Mouse (Mus musculus): ENCODE measurements around the gene Plpp3. TPM values are rescaled to one million over a fixed set of nuclear protein-coding genes. Genes with fewer than 3 reads are reported as not detected.

Plpp3 gene
- polyA plus RNA-seq, 1 experiment from 2014 or later: 66.3 TPM

- Histone ChIP-seq H3K4me3 (no peak overlapping the region), H3K4me2 (no peak overlapping the region), H3K27ac (no peak overlapping the region), H3K27me3 (replicated peaks) (no peaks in the 10 kb centered on the region), H3K4me1 (peaks cover 9% of the 10 kb centered on the region), H3K9ac (no peak overlapping the region), H3K9me3 (no peaks in the 10 kb centered on the region), H3K36me3 (replicated peaks) (no peaks in the 10 kb centered on the region)
- 84% methylated on average over 5 of the region's 5 CpGs for WGBS
- no peak for ATAC-seq (replicated peaks)
These were observed 41.5 kb downstream of the Plpp3 start for GRCm38 (mm10) chr4:105198696-105199095.

GRCm38 (mm10) chr4:105199345-105199744 is 42.2 kb downstream of the Plpp3 start:
- Histone ChIP-seq H3K9ac (no peak overlapping the region), H3K4me1 (peaks cover 9% of the 10 kb centered on the region), H3K4me3 (no peak overlapping the region), H3K27me3 (replicated peaks) (no peaks in the 10 kb centered on the region), H3K9me3 (no peaks in the 10 kb centered on the region), H3K36me3 (replicated peaks) (no peaks in the 10 kb centered on the region), H3K27ac (no peak overlapping the region), H3K4me2 (no peak overlapping the region)
- no peak for ATAC-seq (replicated peaks)
- 84% methylated on average over 8 of the region's 8 CpGs for WGBS

GRCm38 (mm10) chr4:105200624-105201524 is 43.7 kb downstream of the Plpp3 start:
- H3K9ac ChIP-seq: no peak overlapping the region
- no peak overlapping the region for H3K4me2 ChIP-seq
- no peak for ATAC-seq (replicated peaks)
- no peaks in the 10 kb centered on the region for H3K36me3 ChIP-seq (replicated peaks)
- WGBS: 38% methylated on average over 14 of the region's 14 CpGs
- no peaks in the 10 kb centered on the region for H3K27me3 ChIP-seq (replicated peaks)
- no peak overlapping the region for H3K4me3 ChIP-seq
- no peaks in the 10 kb centered on the region for H3K9me3 ChIP-seq
- peaks cover 20% of the 10 kb centered on the region for H3K4me1 ChIP-seq
- no peak overlapping the region for H3K27ac ChIP-seq

GRCm38 (mm10) chr4:105202439-105202838 is 45.3 kb downstream of the Plpp3 start:
- Histone ChIP-seq H3K4me2 (no peak overlapping the region), H3K9me3 (no peaks in the 10 kb centered on the region), H3K4me3 (no peak overlapping the region), H3K4me1 (peaks cover 20% of the 10 kb centered on the region), H3K27ac (no peak overlapping the region), H3K27me3 (replicated peaks) (no peaks in the 10 kb centered on the region), H3K9ac (no peak overlapping the region), H3K36me3 (replicated peaks) (no peaks in the 10 kb centered on the region)
- WGBS: 92% methylated on average over 3 of the region's 3 CpGs
- ATAC-seq (replicated peaks): no peak

GRCm38 (mm10) chr4:105203303-105203761 is 46.2 kb downstream of the Plpp3 start:
- Histone ChIP-seq H3K4me3 (no peak overlapping the region), H3K4me2 (no peak overlapping the region), H3K27me3 (replicated peaks) (no peaks in the 10 kb centered on the region), H3K9me3 (no peaks in the 10 kb centered on the region), H3K27ac (no peak overlapping the region), H3K9ac (no peak overlapping the region), H3K36me3 (replicated peaks) (no peaks in the 10 kb centered on the region), H3K4me1 (peaks cover 20% of the 10 kb centered on the region)
- 66% methylated on average over 2 of the region's 2 CpGs for WGBS
- no peak for ATAC-seq (replicated peaks)

GRCm38 (mm10) chr4:105204071-105204470 is 46.9 kb downstream of the Plpp3 start:
- no peak overlapping the region for H3K9ac ChIP-seq
- ATAC-seq (replicated peaks): no peak
- H3K4me3 ChIP-seq: no peak overlapping the region
- no peak overlapping the region for H3K4me2 ChIP-seq
- 69% methylated on average over 9 of the region's 9 CpGs for WGBS
- H3K27me3 ChIP-seq (replicated peaks): no peaks in the 10 kb centered on the region
- no peaks in the 10 kb centered on the region for H3K9me3 ChIP-seq
- no peaks in the 10 kb centered on the region for H3K36me3 ChIP-seq (replicated peaks)
- H3K4me1 ChIP-seq: peaks cover 20% of the 10 kb centered on the region
- no peak overlapping the region for H3K27ac ChIP-seq

GRCm38 (mm10) chr4:105205045-105205851 is 48.1 kb downstream of the Plpp3 start:
- Histone ChIP-seq H3K27ac (no peak overlapping the region), H3K4me1 (peaks cover 20% of the 10 kb centered on the region), H3K9ac (no peak overlapping the region), H3K36me3 (replicated peaks) (no peaks in the 10 kb centered on the region), H3K27me3 (replicated peaks) (no peaks in the 10 kb centered on the region), H3K9me3 (no peaks in the 10 kb centered on the region), H3K4me2 (no peak overlapping the region), H3K4me3 (no peak overlapping the region)
- 59% methylated on average over 15 of the region's 15 CpGs for WGBS
- ATAC-seq (replicated peaks): no peak

- no peak overlapping the region for H3K9ac ChIP-seq
- H3K4me1 ChIP-seq: peaks cover 15% of the 10 kb centered on the region
- H3K4me3 ChIP-seq: no peak overlapping the region
- ATAC-seq (replicated peaks): no peak
- no peaks in the 10 kb centered on the region for H3K36me3 ChIP-seq (replicated peaks)
- H3K9me3 ChIP-seq: no peaks in the 10 kb centered on the region
- H3K4me2 ChIP-seq: no peak overlapping the region
- H3K27me3 ChIP-seq (replicated peaks): no peaks in the 10 kb centered on the region
- WGBS: 86% methylated on average over 6 of the region's 6 CpGs
- H3K27ac ChIP-seq: no peak overlapping the region
These were observed 49.0 kb downstream of the Plpp3 start for GRCm38 (mm10) chr4:105206102-105206501.

GRCm38 (mm10) chr4:105206995-105207394 is 49.8 kb downstream of the Plpp3 start:
- Histone ChIP-seq H3K4me3 (no peak overlapping the region), H3K27ac (no peak overlapping the region), H3K27me3 (replicated peaks) (no peaks in the 10 kb centered on the region), H3K9me3 (no peaks in the 10 kb centered on the region), H3K36me3 (replicated peaks) (no peaks in the 10 kb centered on the region), H3K9ac (no peak overlapping the region), H3K4me2 (no peak overlapping the region), H3K4me1 (peaks cover 14% of the 10 kb centered on the region)
- no peak for ATAC-seq (replicated peaks)
- 46% methylated on average over 8 of the region's 8 CpGs for WGBS

- ATAC-seq (replicated peaks): no peak
- Histone ChIP-seq H3K9me3 (no peaks in the 10 kb centered on the region), H3K27me3 (replicated peaks) (no peaks in the 10 kb centered on the region), H3K4me3 (no peak overlapping the region), H3K4me1 (peaks cover 14% of the 10 kb centered on the region), H3K27ac (no peak overlapping the region), H3K9ac (no peak overlapping the region), H3K4me2 (no peak overlapping the region), H3K36me3 (replicated peaks) (no peaks in the 10 kb centered on the region)
- WGBS: 91% methylated on average over 4 of the region's 4 CpGs
These were observed 50.5 kb downstream of the Plpp3 start for GRCm38 (mm10) chr4:105207641-105208040.

- peaks cover 10% of the 10 kb centered on the region; the same call in 1 of the 2 replicates for H3K4me1 ChIP-seq
- H3K36me3 ChIP-seq (replicated peaks): no peaks in the 10 kb centered on the region
- no peak for ATAC-seq (replicated peaks)
- no peak overlapping the region for H3K4me3 ChIP-seq
- H3K27me3 ChIP-seq (replicated peaks): no peaks in the 10 kb centered on the region
- H3K9me3 ChIP-seq: no peaks in the 10 kb centered on the region
- H3K4me2 ChIP-seq: no peak overlapping the region
- H3K27ac ChIP-seq: no peak overlapping the region
- H3K9ac ChIP-seq: no peak overlapping the region
- 91% methylated on average over 5 of the region's 5 CpGs for WGBS
These were observed 51.8 kb downstream of the Plpp3 start for GRCm38 (mm10) chr4:105208977-105209376.

- Histone ChIP-seq H3K9ac (no peak overlapping the region), H3K9me3 (no peaks in the 10 kb centered on the region), H3K4me3 (no peak overlapping the region), H3K27me3 (replicated peaks) (no peaks in the 10 kb centered on the region), H3K4me1 (no peaks in the 10 kb centered on the region), H3K4me2 (no peak overlapping the region), H3K27ac (no peak overlapping the region), H3K36me3 (replicated peaks) (no peaks in the 10 kb centered on the region)
- ATAC-seq (replicated peaks): no peak
These were observed 56.2 kb downstream of the Plpp3 start for GRCm38 (mm10) chr4:105213314-105213713.
